In the genomic region with DNA sequence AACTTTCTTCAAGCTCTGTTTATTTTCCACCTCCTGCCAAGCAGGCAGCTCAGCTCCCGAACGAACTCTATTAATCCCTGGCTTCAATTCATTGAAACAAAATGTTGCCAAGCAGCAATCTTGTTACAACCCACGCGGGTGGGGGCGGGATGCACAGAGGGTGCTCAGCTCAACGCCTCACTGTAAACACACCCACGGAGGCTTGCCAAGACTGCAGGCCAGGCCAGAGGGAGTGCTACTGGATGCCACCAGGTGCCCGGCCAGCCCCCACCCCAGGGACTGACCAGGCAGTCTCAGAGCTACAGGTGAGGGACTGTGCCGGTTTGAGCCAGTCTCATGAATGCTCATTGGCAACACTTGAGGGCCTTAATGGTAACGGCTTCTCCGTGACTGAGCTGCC, we compare ENCODE assay signal across 9 mouse cellular contexts. TPM values are rescaled to one million over a fixed set of nuclear protein-coding genes. Genes with fewer than 3 reads are reported as not detected.
DNase-seq lines count a peak whose midpoint lies in the region; ATAC-seq and TF ChIP-seq lines count a peak whose summit lies in the region.
"Had no signal": no experiment of that assay in that cellular context is flagged by ENCODE, and none has a peak within 500 bp of the region (broad histone marks: within the 10 kb centered on the region; RNA-seq: fewer than 3 reads in every experiment).

No protein-coding gene starts in this region.

- H3K4me1 ChIP-seq in heart, adult 2 months (ENCODE audit: control insufficient read depth, insufficient read depth, low read length) = no peaks in the 10 kb centered on the region
- H3K4me1 ChIP-seq in kidney, embryonic 16.5 days (ENCODE audit: insufficient read depth, low read length) = no peaks in the 10 kb centered on the region
- H3K4me1 ChIP-seq in intestine, embryonic 16.5 days (ENCODE audit: control insufficient read depth, insufficient read depth, low read length) = no peaks in the 10 kb centered on the region

- 50% methylated on average over 11 of the region's 11 CpGs for WGBS in heart, adult 2 months
- 43% methylated on average over 11 of the region's 11 CpGs for whole genome bisulfite sequencing in kidney, embryonic 16.5 days
- 41% methylated on average over 11 of the region's 11 CpGs for WGBS in intestine, embryonic 16.5 days

- no peak overlapping the region for H3K4me2 ChIP-seq in kidney, embryonic 16.5 days (replicated peaks; ENCODE audit: low read depth, low read length)
- H3K4me2 ChIP-seq in intestine, embryonic 16.5 days (ENCODE audit: low read depth, low read length) = no peak overlapping the region

- no peaks in the 10 kb centered on the region for H3K79me2 ChIP-seq in heart, adult 2 months (replicated peaks; ENCODE audit: control insufficient read depth, insufficient read depth, low read length)

- H3K4me3 ChIP-seq in heart, adult 2 months = no peak overlapping the region
- H3K4me3 ChIP-seq in kidney, embryonic 16.5 days (ENCODE audit: low read length) = no peak overlapping the region
- no peak overlapping the region for H3K4me3 ChIP-seq in intestine, embryonic 16.5 days (ENCODE audit: low read length)

- intact Hi-C loops in heart, adult 2 months (cut with DNase I) = no loop called here
- intact Hi-C loops in left cerebral cortex, postnatal 25 days (cut with DNase I) = loop anchor here (5.0 kb wide), 1 partner anchor 81 kb away; no protein-coding TSS in a partner anchor

- no peaks in the 10 kb centered on the region for H3K27me3 ChIP-seq in heart, adult 2 months (ENCODE audit: control insufficient read depth, insufficient read depth, low read length)
- no peaks in the 10 kb centered on the region for H3K27me3 ChIP-seq in kidney, embryonic 16.5 days (ENCODE audit: insufficient read depth, low read length)
- no peaks in the 10 kb centered on the region for H3K27me3 ChIP-seq in intestine, embryonic 16.5 days (replicated peaks; ENCODE audit: control insufficient read depth, insufficient read depth, low read length)

- ATAC-seq in kidney, embryonic 16.5 days (ENCODE audit: low FRiP score, low TSS enrichment) = peak; percentile 67; the same call in 1 of the 2 replicates
- no peak for ATAC-seq in intestine, embryonic 16.5 days

- no peak for TF ChIP-seq EP300 in heart, adult 2 months (IDR thresholded peaks at IDR 0.05; ENCODE audit: insufficient read depth, low read depth, low read length)

- no peak overlapping the region for H3K9ac ChIP-seq in heart, adult 2 months (ENCODE audit: low read depth, low read length)
- H3K9ac ChIP-seq in kidney, embryonic 16.5 days (replicated peaks; ENCODE audit: low read length) = no peak overlapping the region
- H3K9ac ChIP-seq in intestine, embryonic 16.5 days (ENCODE audit: low read depth, low read length) = no peak overlapping the region

- H3K27ac ChIP-seq in heart, adult 2 months = no peak overlapping the region
- H3K27ac ChIP-seq in kidney, embryonic 16.5 days (ENCODE audit: low read length) = no peak overlapping the region
- no peak overlapping the region for H3K27ac ChIP-seq in intestine, embryonic 16.5 days (ENCODE audit: low read length)

- H3K9me3 ChIP-seq in kidney, embryonic 16.5 days (ENCODE audit: low read length) = no peaks in the 10 kb centered on the region
- H3K9me3 ChIP-seq in intestine, embryonic 16.5 days (ENCODE audit: control insufficient read depth, low read length) = no peaks in the 10 kb centered on the region

- TF ChIP-seq CTCF in heart, adult 2 months (IDR thresholded peaks at IDR 0.05) = no peak

- no peak for TF ChIP-seq POLR2A in heart, adult 2 months (IDR thresholded peaks at IDR 0.05; ENCODE audit: insufficient read depth, low read depth, low read length)

- H3K36me3 ChIP-seq in heart, adult 2 months (ENCODE audit: control insufficient read depth, insufficient read depth, low read length) = no peaks in the 10 kb centered on the region
- H3K36me3 ChIP-seq in kidney, embryonic 16.5 days (ENCODE audit: insufficient read depth, low read length) = no peaks in the 10 kb centered on the region
- H3K36me3 ChIP-seq in intestine, embryonic 16.5 days (ENCODE audit: control insufficient read depth, insufficient read depth, low read length) = no peaks in the 10 kb centered on the region

- DNase-seq in heart, adult 18-20 months = peak; percentile 8 to 21
- no peak for DNase-seq in heart, adult 2 months
- DNase-seq in cerebellum, postnatal 10 days = peak; percentile 68 to 76
- DNase-seq in left cerebral cortex, postnatal 25 days (ENCODE audit: low spot score in 2 of 2) = peak; percentile 80 to 87
- DNase-seq in right cerebral cortex, postnatal 4 days = peak; percentile 52
- DNase-seq in thymus, adult 18-20 months = no peak

RNA-seq across cellular contexts. Expression of gene Atp2b2, which starts 50.9 kb away (rescaled TPM):
- 1 to 10 TPM; 1.3 to 1.6 TPM for total RNA-seq in heart, adult 18-20 months (2021)
- total RNA-seq in heart, adult 2 months (2021) = 1 to 10 TPM in 1 of 2 experiments, under 1 TPM in 1; 0.84 to 1.1 TPM
- polyA plus RNA-seq in heart, adult 2 months (2012; rRNA removed) = 0.47 and 0.64 TPM in 2 replicates
- polyA plus RNA-seq in kidney, embryonic 16.5 days (2015; fragmentation: Nextera tagmentation; extraction: Ambion mirVana) = 0.09 and 0.30 TPM in 2 replicates
- total RNA-seq in left cerebral cortex, postnatal 25 days (2021) = 100 to 1,000 TPM; 695 to 754 TPM
- polyA plus RNA-seq in intestine, embryonic 16.5 days (2015; fragmentation: Nextera tagmentation; extraction: Ambion mirVana) = 0.77 and 0.78 TPM in 2 replicates
- total RNA-seq: CH12.LX had no signal

Comparison
In these comparisons a context has a peak if more than half of its experiments do, and no peak if none do; other contexts are left out.
1. DNase-seq: peak in heart, adult 18-20 months (2 of 2), cerebellum, postnatal 10 days (2 of 2), left cerebral cortex, postnatal 25 days (2 of 2) and right cerebral cortex, postnatal 4 days (single experiment); none in heart, adult 2 months (0 of 2) and thymus, adult 18-20 months (0 of 2).
2. RNA of gene Atp2b2, which starts 50.9 kb away (total RNA-seq): 695 to 754 TPM in left cerebral cortex, postnatal 25 days; 1.3 to 1.6 TPM in heart, adult 18-20 months and 0.84 to 1.1 TPM in heart, adult 2 months; every median in the first group is over 100 times any median in the second.